Mouse (Mus musculus) embryonic facial prominence, embryonic 13.5 days (tissue): ENCODE measurements at regions not wholly inside any gene's neighbourhood (a gene's known extent, or its start where the extent isn't known, plus 50 kb on each side); places are given as distances from the start of the nearest gene placed in this dataset.

Experiments
- ATAC-seq: fragments of 200-750 bp; cut with Nextera tagmentation; 2 replicates; pipeline ENCODE4 v1.8.0; 2017; ENCODE audit warnings: low read depth; ENCODE audit not compliant: insufficient number of reproducible peaks, insufficient read depth, low FRiP score, low TSS enrichment
- H3K27ac ChIP-seq: fragments of 300-500 bp; sonication (generic); 2 replicates; pipeline ENCODE4 v1.5.1; 2015; ENCODE audit warnings: moderate library complexity, mild to moderate bottlenecking, inconsistent platforms
- H3K27me3 ChIP-seq: fragments of 300-500 bp; sonication (generic); 2 replicates; pipeline ENCODE4 v1.6.1; 2015; ENCODE audit warnings: mild to moderate bottlenecking, inconsistent platforms
- H3K36me3 ChIP-seq: fragments of 300-500 bp; sonication (generic); 2 replicates; pipeline ENCODE4 v1.6.1; 2015; ENCODE audit warnings: mild to moderate bottlenecking, inconsistent platforms
- H3K4me1 ChIP-seq: fragments of 300-500 bp; sonication (generic); 2 replicates; pipeline ENCODE4 v1.6.1; 2015; ENCODE audit warnings: inconsistent platforms
- H3K4me2 ChIP-seq: fragments of 300-500 bp; sonication (generic); 2 replicates; pipeline ENCODE4 v1.6.1; 2015; ENCODE audit warnings: moderate library complexity, mild to moderate bottlenecking, inconsistent platforms
- H3K4me3 ChIP-seq: fragments of 300-500 bp; sonication (generic); 2 replicates; pipeline ENCODE4 v1.5.1; 2015; ENCODE audit warnings: mild to moderate bottlenecking, inconsistent platforms
- H3K9ac ChIP-seq: fragments of 300-500 bp; sonication (generic); 2 replicates; pipeline ENCODE4 v1.6.1; 2015; ENCODE audit warnings: mild to moderate bottlenecking, inconsistent platforms
- H3K9me3 ChIP-seq: fragments of 300-500 bp; sonication (generic); 2 replicates; pipeline ENCODE4 v1.6.1; 2016; ENCODE audit warnings: inconsistent platforms
- WGBS: fragments of 180-500 bp; shearing (Covaris S2); methylation state at CpG from one replicate; pipeline ENCODE4 v1.1.7; 2015; ENCODE audit warnings: mixed read lengths; 5-methylcytosine and 5-hydroxymethylcytosine counted together

- no peaks in the 10 kb centered on the region for H3K27me3 ChIP-seq
- H3K36me3 ChIP-seq = no peaks in the 10 kb centered on the region
- no peak for ATAC-seq
- H3K4me1 ChIP-seq = no peaks in the 10 kb centered on the region
- H3K27ac ChIP-seq = no peak overlapping the region
- 79% methylated on average over 3 of the region's 3 CpGs for WGBS
- no peak overlapping the region for H3K4me2 ChIP-seq
- peaks cover 9% of the 10 kb centered on the region for H3K9me3 ChIP-seq
- no peak overlapping the region for H3K9ac ChIP-seq
- no peak overlapping the region for H3K4me3 ChIP-seq
Observed at GRCm38 (mm10) chr15:42231692-42232091, 2097.5 kb downstream of the 9330182O14Rik start.

- WGBS = 89% methylated on average over 1 of the region's 1 CpGs
- H3K27ac ChIP-seq = no peak overlapping the region
- H3K9ac ChIP-seq = no peak overlapping the region
- no peak for ATAC-seq
- H3K4me2 ChIP-seq = no peak overlapping the region
- no peaks in the 10 kb centered on the region for H3K4me1 ChIP-seq
- H3K4me3 ChIP-seq = no peak overlapping the region
- H3K27me3 ChIP-seq = no peaks in the 10 kb centered on the region
- no peaks in the 10 kb centered on the region for H3K9me3 ChIP-seq
- no peaks in the 10 kb centered on the region for H3K36me3 ChIP-seq
Observed at GRCm38 (mm10) chr15:42246812-42247211, 2112.6 kb downstream of the 9330182O14Rik start.

DNA sequence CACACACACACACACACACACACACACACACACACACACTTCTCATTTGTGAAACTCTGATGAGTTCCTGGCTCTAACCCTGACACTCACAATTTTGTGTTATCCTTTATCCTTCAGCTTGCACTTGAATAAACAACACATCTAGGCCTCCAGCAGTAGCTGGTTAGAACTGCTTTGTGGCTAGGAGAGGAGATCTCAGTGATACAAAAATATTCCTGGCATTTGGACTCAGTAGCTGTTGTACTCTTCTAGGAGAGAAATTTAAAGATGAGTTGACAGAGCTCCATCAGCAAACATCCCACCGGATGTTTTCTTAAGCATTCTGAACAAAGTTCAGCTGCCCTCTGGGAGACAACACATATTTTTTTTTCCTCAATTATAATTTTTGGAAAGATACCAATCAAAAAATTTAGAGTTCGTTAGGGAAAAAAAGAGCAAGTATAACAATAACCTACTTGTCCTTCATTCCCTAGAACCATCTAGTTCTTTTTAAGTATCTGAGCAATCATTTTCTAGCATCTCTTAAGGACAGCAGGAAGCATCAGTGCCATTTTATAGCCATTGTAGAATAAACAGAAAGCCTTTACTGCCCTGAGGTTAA lies 2118.7 kb downstream of the 9330182O14Rik start:
- Histone ChIP-seq H3K9me3 (no peaks in the 10 kb centered on the region), H3K27me3 (no peaks in the 10 kb centered on the region), H3K4me1 (no peaks in the 10 kb centered on the region), H3K27ac (no peak overlapping the region), H3K9ac (no peak overlapping the region), H3K4me2 (no peak overlapping the region), H3K4me3 (no peak overlapping the region), H3K36me3 (no peaks in the 10 kb centered on the region)
- no peak for ATAC-seq
- 58% methylated on average over 2 of the region's 2 CpGs for WGBS

DNA sequence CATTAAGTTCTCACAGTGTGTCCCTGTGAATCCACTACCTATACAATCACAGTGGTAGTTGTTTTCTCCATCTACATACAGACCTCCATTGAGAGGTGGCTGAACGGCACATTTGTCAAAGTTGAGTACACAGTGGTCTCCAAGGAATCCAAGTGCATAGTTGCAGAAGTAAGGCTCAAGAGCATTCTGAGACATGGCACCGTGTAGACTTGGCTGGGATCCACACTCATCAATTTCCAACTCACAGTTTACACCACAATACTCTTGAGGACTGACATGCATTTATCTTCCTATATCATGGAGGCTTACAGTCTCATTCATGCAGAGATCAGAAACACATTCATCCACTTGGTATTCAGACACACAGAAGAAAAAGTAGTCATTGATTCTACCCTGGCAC lies 2122.2 kb downstream of the 9330182O14Rik start:
- Histone ChIP-seq H3K27ac (no peak overlapping the region), H3K4me2 (no peak overlapping the region), H3K9ac (no peak overlapping the region), H3K4me1 (no peaks in the 10 kb centered on the region), H3K27me3 (no peaks in the 10 kb centered on the region), H3K36me3 (no peaks in the 10 kb centered on the region), H3K4me3 (no peak overlapping the region), H3K9me3 (0 out of 2 replicates have a peak, but pooled peaks cover 4% of the 10 kb centered on the region)
- 66% methylated on average over 2 of the region's 2 CpGs for WGBS
- ATAC-seq = no peak

DNA sequence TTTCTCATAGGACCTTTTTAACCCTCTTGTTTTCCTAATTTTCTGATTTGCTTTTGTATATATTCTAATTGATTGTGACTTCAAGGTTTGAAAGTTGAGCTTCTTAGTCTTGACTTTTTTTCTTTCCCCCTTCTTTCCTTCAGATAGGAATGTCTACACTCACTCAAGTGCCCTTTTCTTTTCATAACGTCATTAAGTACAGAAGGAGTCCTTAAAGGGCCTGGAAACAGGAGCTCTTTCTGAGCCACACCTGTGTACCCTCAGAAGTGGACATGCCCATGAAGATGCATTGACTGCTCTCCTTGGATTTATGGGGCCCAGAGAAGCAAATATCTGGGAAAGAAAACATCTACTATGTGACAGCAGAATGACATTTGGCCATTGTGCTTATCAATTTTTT lies 2141.0 kb downstream of the 9330182O14Rik start:
- no peak for ATAC-seq
- H3K27me3 ChIP-seq = no peaks in the 10 kb centered on the region
- no peaks in the 10 kb centered on the region for H3K4me1 ChIP-seq
- H3K9ac ChIP-seq = no peak overlapping the region
- WGBS = 44% methylated on average over 1 of the region's 1 CpGs
- H3K4me3 ChIP-seq = no peak overlapping the region
- H3K4me2 ChIP-seq = no peak overlapping the region
- no peaks in the 10 kb centered on the region for H3K9me3 ChIP-seq
- H3K27ac ChIP-seq = no peak overlapping the region
- no peaks in the 10 kb centered on the region for H3K36me3 ChIP-seq

- no peaks in the 10 kb centered on the region for H3K27me3 ChIP-seq
- H3K9ac ChIP-seq = no peak overlapping the region
- H3K9me3 ChIP-seq = no peaks in the 10 kb centered on the region
- no peaks in the 10 kb centered on the region for H3K36me3 ChIP-seq
- no peak overlapping the region for H3K4me3 ChIP-seq
- H3K27ac ChIP-seq = no peak overlapping the region
- H3K4me1 ChIP-seq = no peaks in the 10 kb centered on the region
- WGBS = 69% methylated on average over 2 of the region's 2 CpGs
- no peak overlapping the region for H3K4me2 ChIP-seq
- no peak for ATAC-seq
Observed at GRCm38 (mm10) chr15:42277247-42277646, 2143.1 kb downstream of the 9330182O14Rik start.

DNA sequence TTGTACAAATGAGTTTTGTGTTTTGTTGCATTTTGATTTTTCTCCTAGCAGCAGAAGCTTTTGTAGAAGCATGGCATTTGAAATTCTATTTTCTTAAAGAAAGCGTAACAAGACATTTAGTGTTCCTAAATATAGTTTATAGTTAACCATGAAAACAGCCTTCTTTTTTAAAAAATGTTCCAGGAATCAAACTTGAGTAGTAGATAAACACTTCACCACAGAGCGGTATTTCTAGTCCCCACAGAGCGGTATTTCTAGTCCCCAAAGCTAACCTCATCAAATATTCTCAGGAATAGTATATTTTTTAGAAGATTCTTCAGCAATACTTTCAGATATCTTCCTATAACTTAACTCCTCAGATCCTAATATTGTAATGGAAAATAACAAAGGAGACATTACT lies 2146.6 kb downstream of the 9330182O14Rik start:
- Histone ChIP-seq H3K4me1 (no peaks in the 10 kb centered on the region), H3K9ac (no peak overlapping the region), H3K9me3 (no peaks in the 10 kb centered on the region), H3K36me3 (no peaks in the 10 kb centered on the region), H3K27ac (no peak overlapping the region), H3K4me3 (no peak overlapping the region), H3K27me3 (no peaks in the 10 kb centered on the region), H3K4me2 (no peak overlapping the region)
- no peak for ATAC-seq
- 90% methylated on average over 3 of the region's 3 CpGs for WGBS

GRCm38 (mm10) chr15:42296406-42296805 lies 2162.2 kb downstream of the 9330182O14Rik start:
- no peaks in the 10 kb centered on the region for H3K9me3 ChIP-seq
- H3K9ac ChIP-seq = no peak overlapping the region
- H3K4me3 ChIP-seq = no peak overlapping the region
- no peak overlapping the region for H3K4me2 ChIP-seq
- no peak for ATAC-seq
- H3K27me3 ChIP-seq = no peaks in the 10 kb centered on the region
- H3K36me3 ChIP-seq = no peaks in the 10 kb centered on the region
- no peak overlapping the region for H3K27ac ChIP-seq
- WGBS = 17% methylated on average over 4 of the region's 4 CpGs
- peaks cover 3% of the 10 kb centered on the region; the same call in 1 of the 2 replicates for H3K4me1 ChIP-seq

DNA sequence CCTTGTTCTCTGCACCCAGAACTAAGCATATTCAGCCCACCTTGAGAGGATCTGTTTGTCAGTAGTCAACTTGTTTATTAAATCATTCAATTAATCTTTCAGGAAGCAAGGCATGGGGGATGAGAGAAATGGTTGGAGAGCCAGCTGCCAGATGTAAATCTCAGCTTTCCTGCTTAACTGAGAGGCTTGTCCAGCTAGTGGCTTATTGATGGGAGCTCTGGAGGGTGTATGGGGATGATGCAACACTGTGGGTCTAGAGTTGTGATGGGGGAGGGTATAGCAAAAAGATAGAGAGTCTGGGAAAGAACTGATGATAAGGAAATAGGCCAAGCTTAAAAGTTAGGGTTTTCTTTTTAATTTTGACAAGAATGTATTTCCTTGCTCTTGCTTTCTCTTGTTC lies 2163.3 kb downstream of the 9330182O14Rik start:
- Histone ChIP-seq H3K4me1 (peaks cover 3% of the 10 kb centered on the region; the same call in 1 of the 2 replicates), H3K36me3 (no peaks in the 10 kb centered on the region), H3K27ac (no peak overlapping the region)

DNA sequence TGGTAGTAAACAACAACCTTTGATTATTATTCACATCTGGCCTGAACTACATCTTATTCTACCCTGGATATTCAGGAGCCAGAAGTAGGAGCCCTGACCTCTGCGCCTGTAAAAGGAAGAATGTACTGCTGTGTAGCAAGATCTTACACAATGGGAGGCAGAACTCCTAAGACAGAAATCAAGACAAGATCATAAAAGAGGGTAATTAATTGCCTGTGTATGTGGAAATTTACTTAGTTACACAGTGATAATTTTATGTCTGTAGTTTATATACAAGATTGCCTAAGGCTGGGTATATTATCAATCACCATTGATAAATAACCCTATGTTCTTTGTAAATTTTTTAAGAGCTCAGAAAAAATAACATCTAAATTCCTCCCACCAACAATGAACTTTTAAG lies 2167.8 kb downstream of the 9330182O14Rik start:
- ATAC-seq = no peak
- no peaks in the 10 kb centered on the region for H3K9me3 ChIP-seq
- H3K4me3 ChIP-seq = no peak overlapping the region
- H3K27me3 ChIP-seq = no peaks in the 10 kb centered on the region
- no peak overlapping the region for H3K4me2 ChIP-seq
- H3K9ac ChIP-seq = no peak overlapping the region
- H3K36me3 ChIP-seq = no peaks in the 10 kb centered on the region
- WGBS = 80% methylated on average over 1 of the region's 1 CpGs
- no peak overlapping the region for H3K27ac ChIP-seq
- no peaks in the 10 kb centered on the region for H3K4me1 ChIP-seq

More for the DNA sequence above, 2163.3 kb downstream of the 9330182O14Rik start:
- H3K4me2 ChIP-seq = no peak overlapping the region
- no peak overlapping the region for H3K4me3 ChIP-seq
- ATAC-seq = no peak
- H3K9me3 ChIP-seq = no peaks in the 10 kb centered on the region
- no peak overlapping the region for H3K9ac ChIP-seq
- H3K27me3 ChIP-seq = no peaks in the 10 kb centered on the region

GRCm38 (mm10) chr15:42304097-42304496 lies 2169.9 kb downstream of the 9330182O14Rik start:
- no peak overlapping the region for H3K27ac ChIP-seq
- H3K27me3 ChIP-seq = no peaks in the 10 kb centered on the region
- no peak overlapping the region for H3K9ac ChIP-seq
- no peaks in the 10 kb centered on the region for H3K36me3 ChIP-seq
- no peak overlapping the region for H3K4me3 ChIP-seq
- ATAC-seq = no peak
- H3K9me3 ChIP-seq = no peaks in the 10 kb centered on the region
- no peak overlapping the region for H3K4me2 ChIP-seq
- 69% methylated on average over 3 of the region's 3 CpGs for WGBS
- H3K4me1 ChIP-seq = no peaks in the 10 kb centered on the region

- Histone ChIP-seq H3K4me2 (no peak overlapping the region), H3K27me3 (no peaks in the 10 kb centered on the region), H3K36me3 (no peaks in the 10 kb centered on the region), H3K4me1 (no peaks in the 10 kb centered on the region), H3K27ac (no peak overlapping the region), H3K9me3 (no peaks in the 10 kb centered on the region), H3K4me3 (no peak overlapping the region), H3K9ac (no peak overlapping the region)
- ATAC-seq = no peak
- 53% methylated on average over 5 of the region's 5 CpGs for WGBS
Observed at GRCm38 (mm10) chr15:42309586-42309985, 2175.4 kb downstream of the 9330182O14Rik start.
